Mouse (Mus musculus): ENCODE results near the gene Hist2h3b. TPM values are rescaled to one million over a fixed set of nuclear protein-coding genes. Genes with fewer than 3 reads are reported as not detected.
"Not testable (repeated sequence)": the region's sequence is repeated elsewhere in the genome, so short reads cannot be mapped to it uniquely, and the experiment has no call there.

Hist2h3b gene
- polyA plus RNA-seq, 1 experiment from 2014 or later, result 36.5 TPM

- peak; percentile 93 for ATAC-seq (replicated peaks; ENCODE audit: low FRiP score, low read depth)
- WGBS, result 0% methylated on average over 1 of the region's 47 CpGs
- H3K27ac ChIP-seq, result peak within 1 kb of the TSS; percentile 83; the same call in 1 of the 2 replicates
These were observed 22.0 kb upstream of the Hist2h3b start, which contains the start of gene Hist2h3c1 for GRCm38 (mm10) chr3:96246427-96246856. TSS of gene Hist2h3c1 (plus strand) at chr3:96246685.

GRCm38 (mm10) chr3:96247356-96248140, 20.9 kb upstream of the Hist2h3b start:
- Histone ChIP-seq H3K27ac (peak overlapping the region; percentile 52; the same call in 1 of the 2 replicates), H3K4me2 (ENCODE audit: low read length) (peak overlapping the region; percentile 51), H3K9ac (ENCODE audit: low read depth, low read length) (peak overlapping the region; percentile 55), H3K36me3 (ENCODE audit: insufficient read depth, low read length) (no peaks in the 10 kb centered on the region), H3K27me3 (ENCODE audit: insufficient read depth, low read length) (no peaks in the 10 kb centered on the region), H3K9me3 (replicated peaks; ENCODE audit: low read length) (no peaks in the 10 kb centered on the region), H3K4me3 (replicated peaks; ENCODE audit: low read depth, low read length) (peak overlapping the region; percentile 36), H3K4me1 (replicated peaks; ENCODE audit: insufficient read depth, low read length) (peaks cover 11% of the 10 kb centered on the region)
- DNase-seq (ENCODE audit: low spot score) (no peak), ATAC-seq (replicated peaks; ENCODE audit: low FRiP score, low read depth) (no peak)
- no peak for TF ChIP-seq CTCF (IDR thresholded peaks at IDR 0.05; ENCODE audit: low read depth)
- WGBS, result 6% methylated on average over 11 of the region's 11 CpGs

More at GRCm38 (mm10) chr3:96246427-96246856, 22.0 kb upstream of the Hist2h3b start, which contains the start of gene Hist2h3c1:
- not testable (repeated sequence) for H3K36me3 ChIP-seq (ENCODE audit: insufficient read depth, low read length); H3K9me3 ChIP-seq (replicated peaks; ENCODE audit: low read length); DNase-seq (ENCODE audit: low spot score); H3K27me3 ChIP-seq (ENCODE audit: insufficient read depth, low read length)
- Histone ChIP-seq H3K4me2 (ENCODE audit: low read length) (peak within 1 kb of the TSS; percentile 51), H3K4me3 (replicated peaks; ENCODE audit: low read depth, low read length) (peak within 1 kb of the TSS; percentile 36), H3K9ac (ENCODE audit: low read depth, low read length) (peak within 1 kb of the TSS; percentile 55), H3K4me1 (replicated peaks; ENCODE audit: insufficient read depth, low read length) (peaks cover 11% of the 10 kb centered on the region)

GRCm38 (mm10) chr3:96248141-96249033, 20.1 kb upstream of the Hist2h3b start:
- no peak for ATAC-seq (replicated peaks; ENCODE audit: low FRiP score, low read depth)
- H3K9ac ChIP-seq (ENCODE audit: low read depth, low read length), result no peak overlapping the region; the same call in 1 of the 2 replicates

GRCm38 (mm10) chr3:96249034-96249345, 19.5 kb upstream of the Hist2h3b start:
- H3K9ac ChIP-seq (ENCODE audit: low read depth, low read length), result no peak overlapping the region
- DNase-seq (ENCODE audit: low spot score), result no peak
- ATAC-seq (replicated peaks; ENCODE audit: low FRiP score, low read depth), result no peak
- no peaks in the 10 kb centered on the region for H3K9me3 ChIP-seq (replicated peaks; ENCODE audit: low read length)
- H3K4me2 ChIP-seq (ENCODE audit: low read length), result peak overlapping the region; percentile 51
- no peaks in the 10 kb centered on the region for H3K36me3 ChIP-seq (ENCODE audit: insufficient read depth, low read length)
- 51% methylated on average over 4 of the region's 4 CpGs for WGBS
- no peaks in the 10 kb centered on the region for H3K27me3 ChIP-seq (ENCODE audit: insufficient read depth, low read length)
- no peak for TF ChIP-seq CTCF (IDR thresholded peaks at IDR 0.05; ENCODE audit: low read depth)
- peaks cover 6% of the 10 kb centered on the region for H3K4me1 ChIP-seq (replicated peaks; ENCODE audit: insufficient read depth, low read length)
- no peak overlapping the region for H3K4me3 ChIP-seq (replicated peaks; ENCODE audit: low read depth, low read length)
- no peak overlapping the region for H3K27ac ChIP-seq

More at GRCm38 (mm10) chr3:96248141-96249033, 20.1 kb upstream of the Hist2h3b start:
- no peak for TF ChIP-seq CTCF (IDR thresholded peaks at IDR 0.05; ENCODE audit: low read depth)
- Histone ChIP-seq H3K9me3 (replicated peaks; ENCODE audit: low read length) (no peaks in the 10 kb centered on the region), H3K4me3 (replicated peaks; ENCODE audit: low read depth, low read length) (0 out of 2 replicates have a peak overlapping the region, but pooled peaks have one; percentile 36), H3K4me1 (replicated peaks; ENCODE audit: insufficient read depth, low read length) (peaks cover 11% of the 10 kb centered on the region), H3K36me3 (ENCODE audit: insufficient read depth, low read length) (no peaks in the 10 kb centered on the region), H3K27me3 (ENCODE audit: insufficient read depth, low read length) (no peaks in the 10 kb centered on the region), H3K27ac (no peak overlapping the region), H3K4me2 (ENCODE audit: low read length) (peak overlapping the region; percentile 51)
- 38% methylated on average over 6 of the region's 6 CpGs for WGBS
- no peak for DNase-seq (ENCODE audit: low spot score)

- Histone ChIP-seq H3K4me1 (replicated peaks; ENCODE audit: insufficient read depth, low read length) (no peaks in the 10 kb centered on the region; the same call in 1 of the 2 replicates), H3K27ac (0 out of 2 replicates have a peak overlapping the region, but pooled peaks have one; percentile 25), H3K9ac (ENCODE audit: low read depth, low read length) (no peak overlapping the region), H3K27me3 (ENCODE audit: insufficient read depth, low read length) (no peaks in the 10 kb centered on the region), H3K4me2 (ENCODE audit: low read length) (no peak overlapping the region), H3K36me3 (ENCODE audit: insufficient read depth, low read length) (no peaks in the 10 kb centered on the region), H3K4me3 (replicated peaks; ENCODE audit: low read depth, low read length) (no peak overlapping the region), H3K9me3 (replicated peaks; ENCODE audit: low read length) (no peaks in the 10 kb centered on the region)
- ATAC-seq (replicated peaks; ENCODE audit: low FRiP score, low read depth) (no peak), DNase-seq (ENCODE audit: low spot score) (no peak)
- TF ChIP-seq CTCF (IDR thresholded peaks at IDR 0.05; ENCODE audit: low read depth), result no peak
- 50% methylated on average over 3 of the region's 3 CpGs for WGBS
These were observed 17.6 kb upstream of the Hist2h3b start for GRCm38 (mm10) chr3:96250890-96251289.

- ATAC-seq (replicated peaks; ENCODE audit: low FRiP score, low read depth), result no peak
These were observed 16.7 kb upstream of the Hist2h3b start for GRCm38 (mm10) chr3:96251787-96252186.

More at GRCm38 (mm10) chr3:96251787-96252186, 16.7 kb upstream of the Hist2h3b start:
- 89% methylated on average over 3 of the region's 3 CpGs for WGBS
- Histone ChIP-seq H3K27me3 (ENCODE audit: insufficient read depth, low read length) (no peaks in the 10 kb centered on the region), H3K9ac (ENCODE audit: low read depth, low read length) (no peak overlapping the region), H3K9me3 (replicated peaks; ENCODE audit: low read length) (no peaks in the 10 kb centered on the region), H3K27ac (no peak overlapping the region), H3K36me3 (ENCODE audit: insufficient read depth, low read length) (no peaks in the 10 kb centered on the region), H3K4me1 (replicated peaks; ENCODE audit: insufficient read depth, low read length) (no peaks in the 10 kb centered on the region; the same call in 1 of the 2 replicates), H3K4me3 (replicated peaks; ENCODE audit: low read depth, low read length) (no peak overlapping the region), H3K4me2 (ENCODE audit: low read length) (no peak overlapping the region)
- no peak for DNase-seq (ENCODE audit: low spot score)
- TF ChIP-seq CTCF (IDR thresholded peaks at IDR 0.05; ENCODE audit: low read depth), result no peak

Data from kidney, postnatal 0 days (tissue).